Mouse (Mus musculus): ENCODE data around the gene Mis12. TPM values are rescaled to one million over a fixed set of nuclear protein-coding genes. Genes with fewer than 3 reads are reported as not detected.

The Mis12 gene
- polyA plus RNA-seq, 1 experiment = 5.1 TPM

DNA sequence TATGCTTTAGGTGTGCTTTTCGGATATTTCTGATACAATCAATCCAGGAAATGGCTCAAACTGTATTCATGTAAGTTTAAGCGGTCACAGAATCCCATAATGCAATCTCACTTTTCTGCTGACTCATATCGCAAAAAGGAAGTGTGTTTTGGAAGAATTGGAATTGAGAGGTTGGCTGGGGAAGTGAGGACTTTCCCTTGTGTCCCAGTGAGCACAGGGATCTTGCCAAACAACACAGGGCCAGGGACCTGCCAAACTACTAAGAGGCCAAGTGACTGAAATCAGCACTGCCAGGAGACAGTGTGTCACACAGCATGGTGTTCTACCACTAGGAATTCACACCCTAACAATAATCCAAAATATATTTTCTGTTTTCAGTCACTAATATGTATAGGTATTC, 11.1 kb upstream of the Mis12 start:
- no peak overlapping the region for H3K4me3 ChIP-seq (replicated peaks; ENCODE audit: extremely low read depth, low read depth, low read length)
- TF ChIP-seq CTCF (IDR thresholded peaks at IDR 0.05; ENCODE audit: insufficient read depth, low read length) (no peak), POLR2A (IDR thresholded peaks at IDR 0.05; ENCODE audit: borderline replicate concordance, extremely low read depth, low read depth, low read length) (no peak)
- H3K4me1 ChIP-seq (ENCODE audit: control insufficient read depth, insufficient read depth, low read length) = peaks cover 7% of the 10 kb centered on the region
- no peak for DNase-seq
- WGBS = 57% methylated on average over 3 of the region's 3 CpGs

DNA sequence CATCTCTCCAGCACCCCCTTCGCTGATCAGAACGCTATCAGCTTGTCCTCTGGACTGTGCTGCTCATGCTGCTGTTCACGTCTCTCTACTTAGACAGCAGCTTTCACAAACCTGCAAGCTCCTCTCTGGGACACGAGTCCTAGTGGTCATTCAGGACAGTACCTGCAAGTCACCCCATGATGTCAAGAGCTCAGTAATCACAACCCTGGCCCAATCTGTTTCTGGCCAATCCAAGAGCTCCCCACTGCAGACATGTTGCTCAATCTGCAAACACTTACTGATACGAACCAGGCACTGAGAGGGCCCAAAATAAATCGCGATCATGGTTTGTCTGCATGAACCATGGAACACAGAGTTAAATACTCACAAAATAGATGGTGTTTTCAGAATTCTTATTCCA, 6.7 kb upstream of the Mis12 start:
- DNase-seq = peak; percentile 28
- TF ChIP-seq CTCF (IDR thresholded peaks at IDR 0.05; ENCODE audit: insufficient read depth, low read length) (no peak), POLR2A (IDR thresholded peaks at IDR 0.05; ENCODE audit: borderline replicate concordance, extremely low read depth, low read depth, low read length) (no peak)
- Histone ChIP-seq H3K4me1 (ENCODE audit: control insufficient read depth, insufficient read depth, low read length) (peaks cover 13% of the 10 kb centered on the region), H3K4me3 (replicated peaks; ENCODE audit: extremely low read depth, low read depth, low read length) (no peak overlapping the region)
- 77% methylated on average over 7 of the region's 7 CpGs for WGBS

DNA sequence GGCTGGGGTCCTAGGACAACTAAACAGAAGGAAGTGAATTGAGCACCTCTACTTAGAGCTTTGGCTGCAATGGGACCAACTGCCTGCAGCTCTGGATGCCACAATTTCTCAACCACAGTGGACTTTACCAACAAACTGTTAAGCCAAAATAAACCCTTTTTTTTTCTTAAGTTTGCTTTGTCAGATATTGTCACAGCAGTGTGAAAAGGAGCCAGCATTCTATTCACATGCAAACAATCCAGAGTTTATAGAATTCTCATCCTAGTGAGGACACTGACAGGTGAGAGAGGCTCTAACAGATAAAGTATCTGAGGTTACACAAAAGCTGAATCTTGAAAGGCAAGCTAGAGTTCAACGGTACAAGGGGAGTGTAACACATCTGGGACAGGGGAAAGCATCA, 2.4 kb upstream of the Mis12 start:
- H3K4me1 ChIP-seq (ENCODE audit: control insufficient read depth, insufficient read depth, low read length) = peaks cover 15% of the 10 kb centered on the region
- no peak overlapping the region for H3K4me3 ChIP-seq (replicated peaks; ENCODE audit: extremely low read depth, low read depth, low read length)
- WGBS = 80% methylated on average over 1 of the region's 1 CpGs
- no peak for TF ChIP-seq CTCF (IDR thresholded peaks at IDR 0.05; ENCODE audit: insufficient read depth, low read length)
- TF ChIP-seq POLR2A (IDR thresholded peaks at IDR 0.05; ENCODE audit: borderline replicate concordance, extremely low read depth, low read depth, low read length) = no peak
- DNase-seq = no peak

DNA sequence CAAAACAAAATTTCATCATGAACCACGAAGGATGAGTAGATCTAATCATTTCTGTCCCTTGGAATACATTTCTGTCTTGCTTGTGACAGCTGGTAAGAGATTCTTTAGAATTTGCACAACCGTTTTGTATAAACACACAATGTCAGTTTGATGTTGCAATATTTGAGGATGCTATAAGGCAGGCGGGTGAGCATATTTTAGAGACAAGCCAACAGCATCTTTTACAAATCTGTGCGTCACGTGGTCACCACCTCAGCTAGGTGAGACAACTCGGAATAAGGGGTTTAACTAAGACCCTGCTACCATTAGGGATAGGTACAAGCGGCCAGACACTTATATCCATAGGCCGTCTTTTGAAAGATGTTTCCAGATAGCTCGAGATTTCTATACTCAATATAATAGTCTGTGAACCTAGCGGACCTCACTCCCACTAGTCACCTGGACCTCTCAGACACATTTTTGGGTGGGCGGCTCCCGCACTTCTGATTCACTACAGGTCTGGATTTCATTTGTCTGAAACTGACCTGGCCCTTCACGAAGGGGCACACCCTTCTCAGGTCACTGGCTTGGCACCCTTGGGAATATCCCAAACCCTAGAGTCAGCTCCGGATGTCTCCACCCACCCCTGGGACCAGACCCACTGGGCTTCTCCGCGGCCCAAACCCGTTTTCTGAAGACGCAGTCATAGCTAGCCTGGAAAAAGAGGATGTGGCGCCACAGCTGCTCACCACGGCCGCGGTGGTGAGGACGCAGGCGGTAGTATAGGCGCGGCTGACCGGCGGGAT, 803 bp upstream of the Mis12 start:
- Histone ChIP-seq H3K4me1 (ENCODE audit: control insufficient read depth, insufficient read depth, low read length) (peaks cover 17% of the 10 kb centered on the region), H3K4me3 (replicated peaks; ENCODE audit: extremely low read depth, low read depth, low read length) (peak overlapping the region; percentile 93)
- 3% methylated on average over 28 of the region's 28 CpGs for WGBS
- TF ChIP-seq POLR2A (IDR thresholded peaks at IDR 0.05; ENCODE audit: borderline replicate concordance, extremely low read depth, low read depth, low read length) (no peak), CTCF (IDR thresholded peaks at IDR 0.05; ENCODE audit: insufficient read depth, low read length) (no peak)
- no peak for DNase-seq

DNA sequence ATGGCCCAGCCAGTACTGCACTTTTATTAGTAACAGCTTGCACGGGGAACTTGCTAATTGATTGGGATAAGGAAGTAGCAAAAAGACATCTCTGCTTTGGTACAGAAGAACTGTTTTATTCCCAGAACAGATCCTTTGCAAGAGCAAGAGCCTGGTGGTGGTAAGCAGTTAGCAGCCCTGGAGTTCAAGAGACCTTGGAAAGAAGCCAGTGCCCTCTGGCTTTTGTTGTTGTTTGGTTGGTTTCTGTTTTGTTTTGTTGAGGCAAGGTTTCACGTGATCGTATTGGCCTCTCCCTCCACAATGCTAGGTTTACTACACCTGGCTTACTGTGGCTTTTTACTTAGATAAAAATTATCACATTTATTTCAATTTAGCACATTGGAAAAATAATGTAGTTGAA, 8.9 kb downstream of the Mis12 start:
- Histone ChIP-seq H3K4me3 (replicated peaks; ENCODE audit: extremely low read depth, low read depth, low read length) (no peak overlapping the region), H3K4me1 (ENCODE audit: control insufficient read depth, insufficient read depth, low read length) (no peaks in the 10 kb centered on the region; the same call in 1 of the 2 replicates)
- 57% methylated on average over 3 of the region's 3 CpGs for WGBS
- TF ChIP-seq POLR2A (IDR thresholded peaks at IDR 0.05; ENCODE audit: borderline replicate concordance, extremely low read depth, low read depth, low read length) = no peak
- no peak for TF ChIP-seq CTCF (IDR thresholded peaks at IDR 0.05; ENCODE audit: insufficient read depth, low read length)
- no peak for DNase-seq

DNA sequence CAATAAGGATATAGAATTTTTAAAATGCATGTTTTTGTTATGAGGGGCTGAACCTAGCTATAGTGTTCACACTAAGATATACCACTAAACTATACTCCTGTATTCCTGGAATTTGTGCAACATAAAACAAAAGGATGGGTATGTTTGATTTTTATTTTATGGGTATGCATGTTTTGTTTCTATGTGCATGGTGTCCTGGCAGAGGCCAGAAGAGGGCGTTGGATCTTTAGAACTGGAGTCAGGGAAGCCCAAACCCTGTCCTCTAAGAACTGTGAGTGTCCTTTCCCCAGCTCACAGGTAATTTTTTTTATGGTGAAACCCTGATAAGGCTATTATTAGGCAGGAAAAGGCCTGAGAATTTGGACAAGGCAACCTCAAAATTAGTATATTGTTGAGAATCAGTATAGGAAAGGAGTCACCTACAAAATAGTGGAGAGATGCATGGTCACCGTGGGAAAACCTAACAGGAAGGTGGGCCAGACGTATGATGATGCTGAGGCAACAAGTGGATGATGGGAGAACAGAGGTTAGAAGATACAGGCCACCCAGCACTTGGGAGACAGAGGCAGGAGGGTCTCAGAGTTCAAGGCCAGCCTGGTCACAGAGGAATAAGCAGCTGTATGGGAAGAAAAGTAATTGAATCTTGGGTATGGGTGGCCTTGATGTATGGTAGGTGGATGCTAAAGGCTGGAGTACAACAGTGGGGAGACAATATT, 10.2 kb downstream of the Mis12 start:
- no peak for DNase-seq
- WGBS = 77% methylated on average over 3 of the region's 3 CpGs
- H3K4me1 ChIP-seq (ENCODE audit: control insufficient read depth, insufficient read depth, low read length) = no peaks in the 10 kb centered on the region; the same call in 1 of the 2 replicates
- TF ChIP-seq CTCF (IDR thresholded peaks at IDR 0.05; ENCODE audit: insufficient read depth, low read length) (no peak), POLR2A (IDR thresholded peaks at IDR 0.05; ENCODE audit: borderline replicate concordance, extremely low read depth, low read depth, low read length) (no peak)
- H3K4me3 ChIP-seq (replicated peaks; ENCODE audit: extremely low read depth, low read depth, low read length) = no peak overlapping the region

DNA sequence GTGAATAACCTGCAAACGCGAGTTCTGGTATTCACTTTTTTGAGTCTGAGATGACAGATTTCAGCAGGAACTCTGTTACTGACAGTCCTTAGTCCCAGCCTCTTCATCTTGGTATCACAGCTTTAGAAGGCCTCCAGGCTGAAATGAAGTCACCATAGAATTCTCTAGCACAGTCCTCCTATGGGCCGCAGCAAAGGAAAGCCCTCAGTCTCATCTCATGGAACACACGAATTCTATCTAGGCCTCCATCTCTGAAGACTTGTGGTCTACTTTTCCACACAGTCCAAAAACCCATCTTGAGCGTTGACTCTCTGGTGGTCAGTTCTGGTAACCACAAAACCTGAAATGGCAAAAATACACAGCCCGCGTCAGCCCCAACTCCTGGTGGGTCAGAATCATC, 12.7 kb downstream of the Mis12 start:
- DNase-seq = no peak
- no peak overlapping the region for H3K4me3 ChIP-seq (replicated peaks; ENCODE audit: extremely low read depth, low read depth, low read length)

DNA sequence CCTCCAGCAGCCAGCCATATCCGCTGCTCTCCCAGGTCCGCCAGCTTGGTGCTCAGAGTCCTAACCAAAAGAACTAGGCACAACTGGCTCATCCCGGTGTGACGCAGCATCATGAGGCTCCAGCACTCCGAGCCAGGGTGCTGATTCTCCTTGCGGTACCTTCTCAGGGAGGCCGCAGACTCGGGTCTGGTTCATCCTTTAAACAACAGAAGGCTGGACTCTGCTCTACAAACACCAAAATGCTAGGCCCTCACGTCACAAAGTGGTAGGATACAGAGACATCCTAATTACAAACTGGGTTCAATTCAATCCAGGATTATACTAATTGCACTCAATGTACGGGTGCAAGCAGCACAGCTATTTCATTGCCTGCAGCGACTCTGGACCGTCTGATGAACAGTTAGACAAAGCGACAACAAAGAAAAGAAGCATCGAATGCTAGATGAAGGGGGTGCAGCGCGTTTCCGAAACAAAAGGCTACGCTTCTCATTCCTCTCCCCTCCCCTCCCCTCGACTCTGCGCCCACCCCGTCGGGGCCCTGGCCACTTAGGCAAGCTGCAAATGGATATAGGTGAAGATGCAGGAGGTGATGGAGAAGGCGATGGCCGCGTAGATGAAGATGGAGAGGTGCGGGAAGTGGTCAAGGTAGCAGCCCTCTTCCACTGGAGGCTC, 13.2 kb downstream of the Mis12 start:
- H3K4me3 ChIP-seq (replicated peaks; ENCODE audit: extremely low read depth, low read depth, low read length) = no peak overlapping the region
- DNase-seq = no peak
- WGBS = 16% methylated on average over 26 of the region's 26 CpGs
- no peaks in the 10 kb centered on the region; the same call in 1 of the 2 replicates for H3K4me1 ChIP-seq (ENCODE audit: control insufficient read depth, insufficient read depth, low read length)
- no peak for TF ChIP-seq POLR2A (IDR thresholded peaks at IDR 0.05; ENCODE audit: borderline replicate concordance, extremely low read depth, low read depth, low read length)
- TF ChIP-seq CTCF (IDR thresholded peaks at IDR 0.05; ENCODE audit: insufficient read depth, low read length) = no peak

More for the DNA sequence above, 12.7 kb downstream of the Mis12 start:
- TF ChIP-seq CTCF (IDR thresholded peaks at IDR 0.05; ENCODE audit: insufficient read depth, low read length) (no peak), POLR2A (IDR thresholded peaks at IDR 0.05; ENCODE audit: borderline replicate concordance, extremely low read depth, low read depth, low read length) (no peak)
- WGBS = 69% methylated on average over 7 of the region's 7 CpGs
- no peaks in the 10 kb centered on the region; the same call in 1 of the 2 replicates for H3K4me1 ChIP-seq (ENCODE audit: control insufficient read depth, insufficient read depth, low read length)

DNA sequence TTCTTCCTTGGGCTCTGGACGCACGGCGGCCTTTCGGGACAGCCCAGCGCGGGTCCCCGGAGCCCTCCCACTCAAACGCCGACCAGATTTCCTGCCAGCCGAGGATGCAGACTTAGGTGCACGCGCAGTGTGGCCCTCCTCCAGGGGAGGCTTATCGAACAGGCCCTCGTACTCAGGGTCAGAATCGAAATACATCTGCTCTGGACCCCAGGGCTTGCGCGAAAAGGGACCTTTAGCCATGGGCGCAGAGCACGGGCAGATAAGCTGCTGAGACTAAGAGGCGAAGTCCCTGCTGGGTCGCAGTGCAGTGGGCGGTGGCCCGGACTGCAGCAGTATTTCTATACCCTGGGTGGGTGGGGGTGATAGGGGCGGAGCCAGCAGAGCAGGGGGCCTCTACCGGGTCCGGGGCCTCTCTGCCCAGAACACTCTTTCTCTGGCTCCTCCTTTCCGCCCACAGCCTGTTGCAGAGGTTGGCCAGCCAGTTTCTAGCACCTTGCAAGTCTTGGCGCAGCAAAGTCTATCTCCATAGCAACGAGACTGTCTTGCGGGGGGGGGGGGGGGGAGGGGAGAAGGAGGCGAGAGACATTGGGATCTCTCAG, 13.9 kb downstream of the Mis12 start, which contains the start of gene 6330403K07Rik:
Gene 6330403K07Rik, minus strand, starts transcription at position 351 of the 599 bp plus-strand sequence.
- no peak for DNase-seq
- peak within 1 kb of the TSS; percentile 51 for H3K4me3 ChIP-seq (replicated peaks; ENCODE audit: extremely low read depth, low read depth, low read length)
- TF ChIP-seq CTCF (IDR thresholded peaks at IDR 0.05; ENCODE audit: insufficient read depth, low read length) (no peak), POLR2A (IDR thresholded peaks at IDR 0.05; ENCODE audit: borderline replicate concordance, extremely low read depth, low read depth, low read length) (no peak)
- WGBS = 3% methylated on average over 30 of the region's 31 CpGs
- H3K4me1 ChIP-seq (ENCODE audit: control insufficient read depth, insufficient read depth, low read length) = no peaks in the 10 kb centered on the region; the same call in 1 of the 2 replicates
